Mouse (Mus musculus): ENCODE data around the gene Ralgps1.

Gene Ralgps1

DNA sequence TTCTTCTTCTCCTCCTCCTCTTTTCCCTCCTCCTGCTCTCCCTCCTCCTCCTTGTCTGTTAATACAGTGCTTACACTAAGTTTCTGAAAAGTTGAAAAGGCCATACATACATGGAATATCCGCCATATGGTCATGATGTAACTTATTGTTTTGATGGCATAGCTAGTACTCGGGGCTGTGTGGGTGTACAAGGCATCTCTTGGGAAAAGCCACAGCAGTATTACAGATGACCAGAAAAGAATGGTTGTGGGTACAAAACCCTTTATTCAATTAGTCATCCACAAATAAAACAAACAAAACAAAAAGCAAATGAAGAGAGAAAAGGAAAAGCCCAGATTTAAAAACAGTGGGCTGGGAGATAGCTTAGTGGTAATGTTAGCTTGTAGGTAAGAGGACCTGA is 90.8 kb downstream of the Ralgps1 start:
- no peak for DNase-seq (ENCODE audit: low read depth, low spot score)

DNA sequence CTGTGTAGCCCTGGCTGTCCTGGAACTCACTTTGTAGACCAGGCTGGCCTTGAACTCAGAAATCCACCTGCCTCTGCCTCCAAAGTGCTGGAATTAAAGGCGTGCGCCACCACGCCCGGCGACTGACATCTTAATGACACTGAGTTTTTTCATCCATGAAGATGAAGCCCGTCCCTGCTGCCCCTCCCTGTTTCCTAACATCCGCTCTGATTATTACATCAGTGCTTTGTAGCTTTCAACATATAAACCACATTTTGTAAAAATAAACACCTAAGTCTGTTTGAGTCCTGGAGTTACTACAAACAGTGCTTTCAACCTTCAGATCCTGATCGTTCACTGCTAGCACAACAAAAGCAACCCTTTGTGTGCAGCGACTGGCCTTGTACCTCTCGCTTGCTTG is 91.5 kb downstream of the Ralgps1 start:
- no peak for DNase-seq (ENCODE audit: low read depth, low spot score)

DNA sequence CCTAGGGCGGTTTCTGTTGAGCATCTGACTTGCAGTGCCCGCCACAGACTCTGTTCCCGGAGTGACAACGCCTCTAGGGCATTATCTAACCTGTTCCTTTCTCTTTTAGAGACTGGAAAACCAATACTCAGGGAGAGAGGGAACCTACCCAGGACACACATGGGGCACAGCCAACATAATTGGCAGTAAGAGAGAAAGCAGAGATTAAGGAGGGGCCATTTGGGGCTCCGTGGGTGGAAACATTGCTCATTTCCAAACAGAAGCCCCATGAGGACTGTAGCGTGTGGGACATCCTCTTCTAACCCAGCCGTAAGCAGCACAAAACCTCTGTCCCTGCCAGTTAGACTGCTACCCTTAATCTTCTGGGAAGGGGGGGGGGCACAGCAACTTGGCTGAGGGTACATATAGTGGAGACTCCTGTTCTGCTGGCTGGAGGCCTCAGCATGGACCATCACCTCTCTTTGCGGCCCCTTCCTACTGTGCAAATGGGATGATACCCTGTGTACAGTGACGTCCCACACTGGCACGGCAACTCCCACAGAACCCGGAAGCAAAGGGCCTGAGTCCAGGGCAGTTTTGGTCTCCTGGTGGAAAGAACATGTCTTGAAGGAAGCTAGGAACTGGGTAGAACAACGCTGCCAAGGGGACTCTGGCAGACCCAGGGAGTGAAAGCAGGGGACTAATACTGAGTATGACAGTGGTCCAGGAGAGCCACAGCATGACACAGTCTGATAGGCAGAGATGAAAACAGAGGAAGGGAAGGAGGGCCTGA is 96.4 kb downstream of the Ralgps1 start:
- no peak for DNase-seq (ENCODE audit: low read depth, low spot score)

DNA sequence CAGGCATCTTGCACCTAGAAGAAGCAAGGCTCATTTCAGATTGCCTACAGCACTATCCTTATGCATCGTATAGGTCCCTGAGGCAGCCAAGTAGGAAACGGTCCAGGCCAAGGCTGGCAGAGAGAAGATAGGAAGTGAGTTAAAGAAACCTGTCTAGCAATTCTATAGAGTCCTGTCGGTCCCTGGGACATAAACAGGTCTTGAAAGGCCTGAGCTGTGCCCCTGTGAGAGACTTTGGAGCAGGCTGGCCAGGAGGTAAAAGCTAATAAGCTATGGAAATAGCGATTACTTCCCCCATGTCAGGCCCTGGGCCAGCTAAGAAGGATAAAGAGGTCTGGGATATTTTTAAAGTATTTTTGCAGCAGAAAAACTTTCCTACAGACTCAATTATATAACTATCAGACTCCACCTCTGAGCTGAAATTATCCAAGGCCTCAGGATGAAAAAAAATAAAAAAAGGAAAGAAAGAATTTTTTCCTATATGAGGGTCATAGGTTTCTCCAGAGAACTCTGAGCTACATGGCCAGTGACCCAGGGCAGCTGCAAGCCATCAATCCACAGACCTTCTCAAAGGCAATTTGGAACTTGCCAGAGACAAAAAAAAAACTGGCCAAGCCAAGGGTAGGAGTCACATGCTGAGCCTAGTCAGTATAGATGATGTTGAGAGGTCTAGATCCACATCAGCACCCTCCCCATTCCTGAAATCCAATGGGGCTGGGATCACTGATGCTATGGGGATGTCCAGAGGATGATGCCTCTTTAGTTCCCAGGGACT is 98.4 kb downstream of the Ralgps1 start:
- DNase-seq (ENCODE audit: low read depth, low spot score) = no peak

DNA sequence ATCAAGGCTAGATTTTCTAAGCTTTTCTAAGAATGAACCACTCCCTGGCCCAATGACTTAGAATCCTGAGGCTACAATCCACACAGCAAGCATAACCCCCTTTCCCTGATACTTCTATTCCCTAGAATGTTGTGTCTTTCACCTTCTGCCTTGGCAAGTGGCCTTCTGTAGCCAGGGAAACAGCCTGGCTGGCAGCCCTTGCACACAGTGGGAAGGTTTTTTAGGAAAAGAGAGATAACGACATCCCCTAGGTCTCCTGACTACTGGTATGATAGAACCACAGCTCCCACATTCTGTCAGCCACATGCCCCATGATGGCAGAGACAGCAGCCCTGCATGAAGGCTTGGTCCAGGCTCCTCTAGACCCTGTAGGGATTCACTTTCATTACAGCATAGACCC is 99.8 kb downstream of the Ralgps1 start:
- no peak for DNase-seq (ENCODE audit: low read depth, low spot score)

DNA sequence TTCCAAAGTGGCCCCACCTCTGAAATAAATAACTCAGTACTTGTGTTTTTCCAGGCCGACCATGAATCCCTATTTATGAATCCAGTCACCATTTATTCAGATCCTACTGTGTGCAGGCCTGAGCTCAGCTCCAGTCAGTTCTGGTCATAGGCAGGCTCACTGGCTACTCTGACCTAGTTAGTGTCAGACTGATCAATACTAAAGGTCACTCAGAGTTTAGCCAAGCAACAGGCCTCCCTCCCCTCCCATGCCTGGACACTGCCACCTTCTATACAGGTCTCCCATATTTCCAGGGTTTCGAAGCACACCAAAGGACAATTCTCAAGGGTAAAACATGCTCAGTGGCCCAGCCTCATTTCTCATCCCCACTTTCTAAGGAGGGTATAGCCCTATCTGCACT is 100.7 kb downstream of the Ralgps1 start:
- no peak for DNase-seq (ENCODE audit: low read depth, low spot score)

DNA sequence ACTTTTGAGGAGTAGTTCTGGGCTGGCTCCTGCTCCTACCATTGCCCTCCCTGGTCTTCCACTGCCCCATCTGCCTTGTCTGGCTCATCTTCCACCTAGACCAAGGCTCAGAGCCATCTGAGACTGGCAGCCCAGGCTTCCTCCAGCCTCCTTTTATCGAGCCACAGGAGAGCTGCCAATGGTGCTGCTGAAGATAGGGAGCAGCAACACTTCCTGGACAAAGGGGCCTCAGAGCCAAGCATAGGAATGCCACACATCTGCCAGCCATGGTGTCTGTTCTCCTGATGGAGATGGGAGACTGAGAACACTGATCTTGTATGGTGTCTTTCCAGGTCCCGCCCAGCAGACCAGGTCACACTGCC is 102.2 kb downstream of the Ralgps1 start:
- no peak for DNase-seq (ENCODE audit: low read depth, low spot score)

DNA sequence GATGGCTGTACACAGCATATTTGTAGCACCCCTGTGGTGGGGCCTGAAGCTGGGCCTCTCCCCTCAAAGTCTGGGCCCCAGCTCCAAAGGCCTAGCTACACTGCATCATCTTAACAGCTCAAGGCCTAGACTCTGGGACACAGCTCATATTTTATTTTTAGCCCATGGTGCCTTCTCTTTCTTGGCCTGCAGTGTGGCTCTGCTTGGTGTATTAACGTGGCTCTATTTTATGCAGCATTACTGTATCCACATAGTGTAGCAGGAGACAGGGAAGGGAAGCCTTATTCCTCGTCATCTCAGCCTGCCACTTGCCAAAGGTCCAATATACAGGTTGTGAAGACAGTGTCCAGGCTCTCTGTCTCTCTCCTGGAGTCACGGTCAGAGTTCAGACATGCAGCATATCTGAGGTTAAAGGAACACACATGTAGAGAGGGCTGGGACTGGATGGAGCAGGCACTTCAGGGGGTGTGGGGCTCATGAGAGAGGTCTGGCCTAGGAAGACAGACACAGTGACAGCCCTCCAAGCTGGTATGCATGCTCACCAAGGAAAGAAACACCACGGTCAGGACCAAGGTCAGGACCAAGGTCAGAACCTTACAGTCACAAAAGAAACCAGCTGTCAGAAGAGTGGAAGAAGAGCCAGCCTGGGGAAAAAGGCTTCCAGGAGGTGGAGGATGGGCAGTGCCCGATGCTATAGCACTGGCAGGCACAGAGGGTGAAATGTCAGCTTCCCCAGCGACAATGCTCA is 102.7 kb downstream of the Ralgps1 start:
- no peak for DNase-seq (ENCODE audit: low read depth, low spot score)

DNA sequence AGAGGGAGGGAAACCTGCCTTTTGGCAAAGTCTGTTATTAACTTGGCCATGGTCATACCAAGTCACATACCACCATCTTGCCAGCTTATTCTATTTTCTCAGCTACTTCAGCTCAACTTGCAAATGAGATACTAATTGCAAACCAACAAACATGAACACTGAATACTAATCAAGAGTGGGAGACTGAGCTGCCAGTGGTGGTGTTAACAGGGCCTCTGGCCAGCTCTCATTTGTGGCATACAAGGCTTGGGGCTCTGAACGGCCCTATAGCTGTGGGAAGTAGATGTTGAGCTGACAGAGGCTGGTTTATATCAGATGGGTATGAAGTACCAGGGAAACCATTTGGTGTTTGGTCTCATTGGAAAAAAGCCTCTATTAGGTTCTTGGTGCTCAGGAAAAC is 104.2 kb downstream of the Ralgps1 start:
- no peak for DNase-seq (ENCODE audit: low read depth, low spot score)

DNA sequence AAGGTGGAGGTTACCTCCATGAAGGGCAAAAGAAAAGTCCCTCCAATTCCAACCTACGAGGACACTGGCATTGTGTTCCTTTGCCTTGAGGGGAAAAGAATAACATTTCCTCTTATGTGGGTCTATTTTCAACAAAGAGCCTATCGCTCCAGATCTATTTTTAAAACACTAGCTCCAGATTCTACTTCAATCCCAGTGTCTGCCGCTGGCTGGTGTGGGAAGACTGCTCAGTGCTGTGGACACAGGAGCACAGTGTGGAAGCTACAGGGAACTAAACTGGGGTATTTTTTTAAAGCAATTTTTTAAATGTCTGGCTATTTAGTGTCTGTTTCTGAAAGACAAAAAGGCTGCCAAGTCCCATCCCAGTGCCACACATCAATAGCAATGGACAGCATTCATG is 105.5 kb downstream of the Ralgps1 start:
- DNase-seq (ENCODE audit: low read depth, low spot score) = no peak

DNA sequence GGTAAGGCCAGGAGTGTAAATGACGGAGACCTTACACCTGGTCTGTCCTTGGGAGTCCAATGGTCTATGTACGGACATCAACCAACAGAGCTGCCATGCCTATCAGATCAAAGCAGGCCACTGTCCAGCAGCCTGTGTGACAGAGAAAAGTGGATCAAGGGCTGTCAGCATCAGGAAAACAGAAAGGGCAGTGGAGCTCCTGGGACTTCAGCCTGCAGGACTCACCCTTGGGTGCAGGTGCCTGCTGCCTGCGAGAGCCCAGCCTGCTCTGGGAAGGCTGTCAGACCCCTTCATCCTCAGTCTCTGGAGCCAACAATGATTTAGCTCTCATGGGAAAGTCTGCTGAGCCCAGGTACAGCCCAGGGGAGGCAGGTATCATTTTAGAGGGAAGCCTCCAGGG is 109.8 kb downstream of the Ralgps1 start:
- no peak for DNase-seq (ENCODE audit: low read depth, low spot score)

DNA sequence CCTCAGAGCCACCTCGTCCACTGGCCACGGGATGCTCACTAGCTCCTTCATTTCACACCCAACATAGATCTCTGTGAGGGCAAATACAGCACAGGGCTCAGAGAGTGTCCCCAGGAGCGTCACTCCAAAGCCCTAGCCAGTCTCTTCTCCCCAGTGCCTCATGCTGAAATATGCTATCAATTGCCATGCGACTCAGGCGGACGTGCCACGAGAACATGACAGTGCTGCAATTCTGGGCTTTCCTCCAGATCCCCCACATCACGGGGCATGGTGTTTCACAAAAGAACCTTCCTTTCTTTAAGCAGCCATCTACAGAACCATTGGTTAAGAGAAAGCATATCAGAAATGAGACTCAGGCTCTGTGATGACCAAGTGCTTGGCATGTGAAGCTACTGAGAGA is 110.5 kb downstream of the Ralgps1 start:
- no peak for DNase-seq (ENCODE audit: low read depth, low spot score)

DNA sequence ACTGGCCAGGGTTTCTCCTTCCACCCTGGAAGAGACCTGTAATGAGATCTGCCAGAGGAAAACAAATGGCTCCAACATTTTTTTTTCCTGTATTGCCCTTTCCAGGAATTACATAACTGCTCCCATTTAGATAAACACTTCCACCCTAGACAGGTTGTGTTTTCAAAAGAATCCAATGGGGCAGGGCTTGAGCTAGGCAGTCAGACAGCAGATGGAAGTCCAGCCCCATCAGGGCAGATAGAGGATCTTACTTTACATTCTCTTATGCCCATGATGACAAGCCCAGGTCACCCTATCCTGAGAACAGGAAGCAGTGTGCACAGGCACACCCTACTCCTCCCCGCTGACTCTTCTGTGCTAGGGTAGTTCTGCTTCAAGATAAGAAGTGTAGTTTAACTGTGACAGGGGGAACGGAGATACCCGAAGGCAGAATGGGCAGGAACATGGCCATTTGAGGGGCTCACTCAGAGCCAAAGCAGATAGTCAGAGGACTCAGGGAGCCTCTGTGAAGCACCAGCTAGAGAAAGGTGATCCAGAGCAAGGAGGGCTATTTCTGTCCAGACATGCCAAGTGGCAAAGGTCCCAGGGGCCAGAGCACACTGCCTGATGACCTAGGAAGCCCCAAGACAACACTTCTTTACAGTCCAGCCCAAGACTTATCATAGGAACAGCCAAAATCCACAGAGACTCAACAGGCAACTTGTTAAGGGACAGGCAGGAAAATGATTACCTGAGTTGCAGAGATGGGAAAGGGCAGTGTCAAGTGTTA is 114.3 kb downstream of the Ralgps1 start:
- DNase-seq (ENCODE audit: low read depth, low spot score) = no peak

DNA sequence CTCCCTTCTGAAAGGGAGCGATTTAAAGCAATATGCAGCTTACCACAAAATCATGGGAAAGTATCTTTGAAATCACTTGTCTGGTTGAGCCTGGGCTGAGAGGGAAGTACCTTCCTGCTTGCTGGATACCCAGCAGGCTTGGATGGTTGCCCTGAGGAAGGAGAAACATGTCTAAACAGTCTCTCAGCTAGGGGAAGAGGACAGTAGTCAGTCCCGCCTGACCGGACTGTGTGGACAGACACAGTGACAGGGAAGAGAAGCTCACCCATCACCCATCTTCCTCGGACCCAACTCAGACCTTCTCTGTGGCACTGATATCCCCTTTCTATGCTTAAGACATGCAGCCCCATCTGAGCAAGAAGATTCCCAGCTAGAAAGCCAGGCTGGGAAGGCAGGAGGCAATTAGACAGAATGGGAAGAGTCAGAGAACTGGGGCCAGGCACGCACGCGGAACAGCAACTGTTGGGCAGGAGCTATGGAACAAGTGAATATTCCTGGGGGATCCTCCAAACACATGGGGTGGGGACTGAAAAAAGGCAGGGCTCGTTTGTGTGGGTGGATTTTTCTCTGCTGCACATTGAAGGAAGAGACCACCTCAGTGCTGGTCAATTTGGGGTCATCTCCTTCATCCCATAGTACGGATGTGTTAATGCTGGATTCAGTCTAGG is 116.8 kb downstream of the Ralgps1 start:
- DNase-seq (ENCODE audit: low read depth, low spot score) = no peak

DNA sequence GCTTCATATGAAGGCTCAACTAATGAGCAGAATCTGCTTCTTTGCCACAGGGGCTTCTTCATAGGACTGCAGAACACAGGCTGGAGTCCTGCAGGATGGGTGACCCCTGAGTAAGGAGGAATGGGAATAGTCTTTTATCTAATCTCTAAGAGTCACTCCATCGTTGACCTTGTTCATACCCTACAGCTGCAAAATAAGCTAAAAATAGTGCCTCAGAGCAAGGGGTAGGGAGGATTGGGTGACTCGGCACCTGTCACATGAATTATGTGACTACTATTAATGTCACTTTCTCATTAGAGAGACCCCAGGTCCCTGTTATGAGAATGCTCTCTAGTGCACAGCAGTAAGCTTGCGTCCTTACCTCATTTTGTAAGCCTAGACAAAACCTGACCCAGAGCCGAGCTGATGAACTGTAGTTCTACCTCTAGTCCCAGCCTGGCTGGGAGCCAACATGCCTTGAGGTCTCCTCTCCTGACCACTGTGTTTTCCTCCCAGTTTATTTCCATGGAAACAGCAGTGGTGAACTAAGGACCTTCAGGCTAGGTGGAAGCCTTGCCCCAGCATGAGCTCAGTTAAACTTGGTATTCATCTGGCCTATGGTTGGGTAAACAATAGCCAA is 117.6 kb downstream of the Ralgps1 start:
- DNase-seq (ENCODE audit: low read depth, low spot score) = no peak

DNA sequence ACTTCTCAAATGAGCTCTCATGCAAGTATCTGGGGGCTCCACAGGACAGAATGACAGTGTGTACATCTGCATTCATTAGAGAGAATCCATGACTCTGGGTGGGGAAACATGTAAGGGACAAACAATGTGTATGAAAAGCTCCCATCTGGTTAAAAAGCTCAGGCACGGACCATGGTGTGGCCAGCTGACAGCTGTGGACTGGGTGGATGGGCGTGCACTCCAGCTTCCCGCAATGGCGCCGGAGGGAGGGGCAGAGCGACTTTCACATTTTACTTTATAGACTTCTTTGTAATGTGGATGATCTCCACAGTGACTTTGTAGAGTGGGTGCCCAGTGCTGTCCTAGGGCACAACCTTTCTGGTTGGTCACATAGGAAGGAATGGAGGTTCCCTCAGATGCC is 118.5 kb downstream of the Ralgps1 start:
- no peak for DNase-seq (ENCODE audit: low read depth, low spot score)

DNA sequence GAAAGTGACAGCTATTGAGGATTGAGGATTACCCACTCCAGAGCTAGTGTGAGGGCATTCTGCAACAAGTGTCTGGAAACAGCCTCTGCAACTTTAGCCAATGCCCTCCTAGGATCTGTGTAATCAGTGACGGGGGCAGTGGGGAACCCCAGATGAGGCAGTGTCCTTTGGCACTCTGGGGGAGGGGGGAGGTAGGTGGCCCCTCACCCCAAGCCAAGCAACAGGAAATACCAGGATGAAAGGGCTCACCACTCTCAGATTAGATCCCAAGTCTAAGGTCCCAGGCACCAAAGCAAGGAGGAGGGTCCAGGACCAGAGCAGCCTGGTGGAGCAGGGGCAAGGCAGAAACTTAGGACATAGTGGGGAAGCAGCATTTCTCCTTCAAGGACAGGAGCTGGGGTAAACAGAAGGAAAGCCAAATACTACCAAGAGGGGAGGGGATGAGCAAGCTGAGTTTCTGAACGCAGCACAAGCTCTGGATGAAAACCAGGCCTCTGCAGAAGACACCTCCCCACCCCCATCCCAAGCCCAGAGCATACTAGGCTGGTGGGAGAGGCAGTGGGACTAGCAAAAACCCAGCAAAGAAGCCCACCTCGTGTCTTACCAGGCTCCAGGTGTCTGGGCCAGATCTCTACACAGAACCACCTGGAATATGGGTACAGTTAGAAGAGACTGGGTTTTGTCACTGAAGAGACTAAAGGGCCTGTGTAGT is 121.2 kb downstream of the Ralgps1 start:
- no peak for DNase-seq (ENCODE audit: low read depth, low spot score)

DNA sequence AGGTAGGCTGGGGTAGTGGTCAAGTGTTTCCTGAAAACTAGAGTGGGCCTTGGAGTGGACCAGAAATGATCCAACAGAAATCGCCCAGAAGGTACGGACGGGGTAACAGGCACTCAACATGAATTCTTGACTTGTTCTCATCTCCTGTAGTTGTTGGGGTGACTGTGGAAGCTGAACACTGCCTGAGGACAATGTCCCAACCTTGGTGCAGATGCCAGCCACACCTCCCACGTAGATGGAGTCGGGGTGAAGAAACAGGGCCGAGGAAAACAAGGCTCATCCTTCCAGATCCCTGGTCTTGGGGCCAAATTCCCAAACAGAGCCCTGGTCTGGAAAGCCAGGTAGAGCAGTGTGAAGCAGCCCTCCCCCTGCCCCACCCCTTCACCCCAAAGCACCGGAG is 122.7 kb downstream of the Ralgps1 start:
- DNase-seq (ENCODE audit: low read depth, low spot score) = no peak

DNA sequence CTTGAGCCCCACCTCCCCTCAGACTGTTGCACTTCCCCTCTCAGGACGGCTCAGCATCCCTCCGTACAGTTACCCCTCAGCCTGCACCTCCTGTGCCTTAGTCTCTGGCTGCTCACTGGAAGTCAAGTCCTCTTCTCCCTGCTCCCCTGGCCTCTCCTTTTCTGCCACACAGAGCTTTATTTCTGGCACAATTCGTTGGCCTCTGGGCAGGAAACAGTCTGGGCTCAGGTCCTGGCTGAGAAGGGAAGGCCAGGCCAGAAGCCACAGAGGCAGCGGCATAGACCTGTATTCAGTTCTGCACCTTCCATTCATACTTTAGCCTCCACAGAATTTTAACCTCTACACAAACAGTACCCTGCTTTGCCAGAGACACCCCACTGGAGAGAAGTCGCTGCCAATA is 124.4 kb downstream of the Ralgps1 start:
- DNase-seq (ENCODE audit: low read depth, low spot score) = no peak

DNA sequence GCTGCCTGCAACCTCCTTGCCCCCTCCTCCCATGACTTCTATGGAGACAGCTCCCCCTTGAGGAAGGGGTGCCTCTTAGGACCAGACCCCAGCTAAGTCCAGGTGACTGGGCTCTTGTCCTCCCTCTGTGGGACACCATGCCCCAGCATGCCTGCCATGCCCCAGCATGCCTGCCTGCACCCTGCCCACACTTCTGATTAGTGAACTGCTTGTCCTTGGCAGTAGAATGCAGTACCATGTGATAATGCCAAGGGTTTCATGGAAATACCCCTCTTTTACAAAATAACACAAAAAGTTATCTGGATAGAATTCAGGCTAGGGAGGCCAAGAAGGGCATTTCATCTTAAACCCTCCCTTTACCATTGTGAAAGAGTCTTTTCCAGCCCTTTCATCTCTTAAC is 125.9 kb downstream of the Ralgps1 start:
- DNase-seq (ENCODE audit: low read depth, low spot score) = no peak
